Mouse (Mus musculus) liver, embryonic 15.5 days (tissue): ENCODE results near the gene Tfpi2. TPM values are rescaled to one million over a fixed set of nuclear protein-coding genes. Genes with fewer than 3 reads are reported as not detected.

Experiments
- polyA plus RNA-seq: library from polyadenylated mRNA; unstranded; fragments of >200 nt; fragmentation: Nextera tagmentation; extraction: Ambion mirVana; gene quantifications from 2 replicates; pipeline ENCODE4 v1.2.1, GENCODE M21; 2015

Gene Tfpi2
- polyA plus RNA-seq, 1 experiment from 2014 or later = 23.1 TPM

Other genes starting within 250 kb of the Tfpi2 start
- gene Calcr, start 224.2 kb downstream of the Tfpi2 start, polyA plus RNA-seq = not detected in 2 replicates
- not detected in 2 replicates for gene Gngt1, start 4.9 kb upstream of the Tfpi2 start, polyA plus RNA-seq
- 23.2 and 25.9 TPM in 2 replicates for gene Gng11, start 15.0 kb upstream of the Tfpi2 start, polyA plus RNA-seq
- gene Bet1, start 98.1 kb upstream of the Tfpi2 start, polyA plus RNA-seq = 34.3 and 37.7 TPM in 2 replicates